Mouse (Mus musculus) erythroblast, embryonic 14.5 days (primary cell): Measurements from ENCODE around the gene Sap30.

ENCODE experiments used
- GATA1 ChIP-seq: IDR thresholded peaks from 2 replicates; pipeline ENCODE4 v1.6.1; 2012; ENCODE audit warnings: low read length, inconsistent platforms, mixed read lengths
- TAL1 ChIP-seq: IDR thresholded peaks from 3 replicates; pipeline ENCODE4 v1.6.1; 2012; ENCODE audit warnings: low read length, inconsistent platforms, mixed read lengths

GRCm38 (mm10) chr8:57498847-57499511, 11.3 kb upstream of the Sap30 start:
- TF ChIP-seq TAL1 (no peak), GATA1 (no peak)
